Mouse (Mus musculus) lung, embryonic 14.5 days (tissue): Measurements from ENCODE around the gene Dhx15. TPM values are rescaled to one million over a fixed set of nuclear protein-coding genes. Genes with fewer than 3 reads are reported as not detected.
A peak's percentile ranks its signal among the peaks of the same experiment; 100 is the strongest.

Experiments
- ATAC-seq: fragments of 200-750 bp; cut with Nextera tagmentation; 2 replicates; pipeline ENCODE4 v1.8.0; 2017; ENCODE audit warnings: mild to moderate bottlenecking, moderate TSS enrichment, moderate library complexity; ENCODE audit not compliant: insufficient read depth
- DNase-seq: peaks from one replicate; pipeline ENCODE4 v3.0.0-alpha.2; 2015
- H3K27ac ChIP-seq: fragments of 300-500 bp; sonication (generic); 2 replicates; pipeline ENCODE4 v1.5.1; 2014; ENCODE audit warnings: low read depth, mild to moderate bottlenecking, moderate library complexity
- H3K27me3 ChIP-seq: fragments of 300-500 bp; sonication (generic); 2 replicates; pipeline ENCODE4 v1.6.1; 2014; ENCODE audit warnings: low read length, control low read depth; ENCODE audit not compliant: insufficient read depth
- H3K36me3 ChIP-seq: fragments of 300-500 bp; sonication (generic); 2 replicates; pipeline ENCODE4 v1.6.1; 2014; ENCODE audit warnings: control low read depth; ENCODE audit not compliant: insufficient read depth
- H3K4me1 ChIP-seq: fragments of 300-500 bp; sonication (generic); 2 replicates; pipeline ENCODE4 v1.6.1; 2014; ENCODE audit warnings: antibody characterized with exemption, control low read depth; ENCODE audit not compliant: insufficient read depth
- H3K4me2 ChIP-seq: fragments of 300-500 bp; sonication (generic); 2 replicates; pipeline ENCODE4 v1.6.1; 2014; ENCODE audit warnings: mild to moderate bottlenecking
- H3K4me3 ChIP-seq: fragments of 300-500 bp; sonication (generic); 2 replicates; pipeline ENCODE4 v1.5.1; 2014; ENCODE audit warnings: low read depth, low read length
- H3K9ac ChIP-seq: fragments of 300-500 bp; sonication (generic); 2 replicates; pipeline ENCODE4 v1.6.1; 2014
- H3K9me3 ChIP-seq: fragments of 300-500 bp; sonication (generic); 2 replicates; pipeline ENCODE4 v1.6.1; 2016; ENCODE audit warnings: low read depth, low read length, control low read depth
- CTCF ChIP-seq: IDR thresholded peaks from 2 replicates; pipeline ENCODE4 v1.5.1; 2016; ENCODE audit warnings: antibody characterized with exemption, low read depth
- WGBS: fragments of 180-500 bp; shearing (Covaris S2); extraction: QIAGEN DNeasy Blood & Tissue Kit; methylation state at CpG from one replicate; pipeline ENCODE4 v1.1.7; 2014; 5-methylcytosine and 5-hydroxymethylcytosine counted together
- polyA plus RNA-seq: library from polyadenylated mRNA; unstranded; fragments of >200 nt; fragmentation: Nextera tagmentation; extraction: Ambion mirVana; gene quantifications from 2 replicates; pipeline ENCODE4 v1.2.1, GENCODE M21; 2014

Dhx15 gene
- polyA plus RNA-seq, 1 experiment from 2014 or later: 96.8 TPM

GRCm38 (mm10) chr5:52232199-52232598 lies 41.9 kb upstream of the Dhx15 start:
- DNase-seq (no peak), ATAC-seq (no peak)
- Histone ChIP-seq H3K36me3 (no peaks in the 10 kb centered on the region), H3K9me3 (no peaks in the 10 kb centered on the region), H3K4me1 (no peaks in the 10 kb centered on the region), H3K9ac (no peak overlapping the region), H3K27ac (no peak overlapping the region), H3K27me3 (no peaks in the 10 kb centered on the region), H3K4me3 (no peak overlapping the region), H3K4me2 (no peak overlapping the region)
- TF ChIP-seq CTCF: no peak
- 70% methylated on average over 2 of the region's 2 CpGs for WGBS

DNA sequence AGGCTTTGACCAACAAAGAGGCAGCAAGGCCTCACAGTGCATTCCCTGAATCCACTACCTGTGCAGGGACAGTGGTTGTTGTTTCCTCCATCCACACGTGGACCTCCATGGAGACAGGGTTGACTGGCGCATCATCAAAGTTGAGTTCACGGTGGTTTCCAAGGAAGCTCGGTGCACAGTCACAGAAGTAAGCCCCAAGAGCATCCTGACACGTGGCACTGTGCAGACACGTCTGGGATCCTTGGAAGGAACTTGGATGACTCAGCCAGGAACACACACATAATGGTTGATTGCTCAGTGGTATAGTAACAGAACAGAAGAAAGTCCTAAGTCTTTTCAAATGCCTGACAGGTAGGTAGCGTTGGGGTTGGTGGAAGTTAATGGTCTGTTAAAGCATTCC lies 40.2 kb upstream of the Dhx15 start:
- H3K27ac ChIP-seq: no peak overlapping the region
- no peak overlapping the region for H3K4me2 ChIP-seq
- H3K9me3 ChIP-seq: no peaks in the 10 kb centered on the region
- no peaks in the 10 kb centered on the region for H3K36me3 ChIP-seq
- 83% methylated on average over 7 of the region's 7 CpGs for WGBS
- no peaks in the 10 kb centered on the region for H3K4me1 ChIP-seq
- no peak for DNase-seq
- ATAC-seq: no peak
- no peak overlapping the region for H3K9ac ChIP-seq
- no peaks in the 10 kb centered on the region for H3K27me3 ChIP-seq
- TF ChIP-seq CTCF: no peak
- H3K4me3 ChIP-seq: no peak overlapping the region

DNA sequence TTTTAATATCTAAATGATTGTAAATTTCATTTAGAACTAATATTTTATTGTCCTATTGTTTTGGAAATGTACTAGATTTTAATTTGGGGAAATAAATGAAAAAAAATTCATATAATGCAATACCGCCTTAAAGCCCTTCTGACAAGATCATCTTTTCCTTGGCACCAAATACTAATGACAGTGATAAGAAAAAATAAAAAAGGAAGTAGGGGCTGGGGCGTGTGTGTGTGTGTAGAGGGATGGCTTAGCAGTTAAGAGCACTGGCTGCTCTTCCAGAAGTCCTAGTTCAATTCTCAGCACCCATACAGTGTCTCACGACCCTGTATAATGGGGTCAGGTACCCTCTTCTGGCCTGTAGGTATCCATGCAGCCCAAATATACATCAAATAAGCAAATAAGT lies 36.4 kb upstream of the Dhx15 start:
- no peak for ATAC-seq

GRCm38 (mm10) chr5:52221596-52221995 lies 31.3 kb upstream of the Dhx15 start:
- no peaks in the 10 kb centered on the region for H3K9me3 ChIP-seq
- H3K4me2 ChIP-seq: no peak overlapping the region
- TF ChIP-seq CTCF: no peak
- 0 out of 2 replicates have a peak, but pooled peaks cover 3% of the 10 kb centered on the region for H3K4me1 ChIP-seq
- no peak overlapping the region for H3K4me3 ChIP-seq
- no peaks in the 10 kb centered on the region for H3K36me3 ChIP-seq
- 81% methylated on average over 5 of the region's 5 CpGs for WGBS
- DNase-seq (no peak), ATAC-seq (no peak)
- H3K27ac ChIP-seq: no peak overlapping the region
- no peak overlapping the region for H3K9ac ChIP-seq
- no peaks in the 10 kb centered on the region for H3K27me3 ChIP-seq

More for the DNA sequence above, 36.4 kb upstream of the Dhx15 start:
- Histone ChIP-seq H3K9ac (no peak overlapping the region), H3K4me3 (no peak overlapping the region), H3K27ac (no peak overlapping the region), H3K4me1 (no peaks in the 10 kb centered on the region), H3K36me3 (no peaks in the 10 kb centered on the region), H3K9me3 (no peaks in the 10 kb centered on the region), H3K27me3 (no peaks in the 10 kb centered on the region), H3K4me2 (no peak overlapping the region)
- DNase-seq: no peak
- WGBS: 57% methylated on average over 3 of the region's 3 CpGs
- TF ChIP-seq CTCF: no peak

DNA sequence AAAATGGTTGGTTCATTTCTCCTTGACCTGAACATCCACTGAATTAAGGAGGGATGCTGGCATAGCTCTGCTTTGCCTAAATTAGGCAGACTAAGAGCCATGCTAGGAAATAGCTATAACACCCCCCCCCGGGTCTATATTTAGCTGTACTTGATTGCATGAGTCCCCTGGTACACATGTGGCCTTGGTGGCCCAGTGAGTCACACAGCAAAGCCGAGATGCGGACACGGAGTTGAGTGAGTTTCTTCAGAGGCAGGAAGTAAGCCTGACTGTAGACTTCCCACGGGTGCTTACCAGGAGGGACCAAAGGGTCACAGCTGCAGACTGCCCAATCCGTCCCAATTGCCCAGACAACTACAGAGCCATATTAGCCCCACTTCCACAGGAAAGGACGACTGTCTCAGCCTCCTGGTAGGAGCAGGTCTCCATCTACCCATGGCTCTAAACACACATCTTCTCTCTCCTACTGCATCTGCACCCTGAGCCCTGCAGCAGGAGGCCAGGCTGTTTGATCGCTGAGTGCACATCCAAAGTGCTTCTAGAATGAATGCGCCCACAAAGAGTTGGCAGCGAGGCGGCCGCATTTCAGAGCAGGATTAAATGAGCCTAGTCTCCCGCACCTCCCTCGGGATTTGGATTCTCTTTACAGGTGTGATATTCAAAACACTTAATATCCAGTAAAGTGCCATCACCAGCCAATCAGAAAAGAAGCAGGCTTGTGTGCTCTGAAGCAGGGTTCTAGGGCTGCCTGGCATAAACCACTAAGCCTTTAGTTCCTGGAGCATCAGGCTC lies 29.9 kb upstream of the Dhx15 start:
- Histone ChIP-seq H3K27me3 (no peaks in the 10 kb centered on the region), H3K4me1 (0 out of 2 replicates have a peak, but pooled peaks cover 3% of the 10 kb centered on the region), H3K4me2 (no peak overlapping the region), H3K27ac (no peak overlapping the region), H3K9ac (no peak overlapping the region), H3K9me3 (no peaks in the 10 kb centered on the region), H3K36me3 (no peaks in the 10 kb centered on the region), H3K4me3 (no peak overlapping the region)
- WGBS: 55% methylated on average over 14 of the region's 14 CpGs
- DNase-seq: no peak
- no peak for ATAC-seq
- TF ChIP-seq CTCF: no peak

DNA sequence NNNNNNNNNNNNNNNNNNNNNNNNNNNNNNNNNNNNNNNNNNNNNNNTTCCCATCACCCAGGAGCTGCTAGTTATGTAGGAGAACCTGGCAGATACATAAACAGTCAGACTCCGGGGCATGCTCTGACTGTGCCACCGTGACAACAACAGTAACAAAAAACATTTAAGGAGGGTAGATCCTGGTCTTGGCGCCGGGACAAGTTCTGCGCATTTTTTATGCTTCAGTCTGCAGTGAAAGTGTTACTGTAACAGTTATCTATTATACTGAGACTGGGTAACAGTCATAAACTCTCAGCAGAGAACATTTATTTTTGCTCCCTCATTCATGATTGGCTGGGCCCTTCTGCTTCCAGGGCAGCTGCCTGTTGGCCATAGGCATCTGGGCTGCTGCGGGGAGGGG lies 27.9 kb upstream of the Dhx15 start:
- Histone ChIP-seq H3K9ac (no peak overlapping the region), H3K4me1 (0 out of 2 replicates have a peak, but pooled peaks cover 3% of the 10 kb centered on the region), H3K27ac (no peak overlapping the region), H3K36me3 (no peaks in the 10 kb centered on the region), H3K9me3 (no peaks in the 10 kb centered on the region), H3K4me2 (no peak overlapping the region), H3K27me3 (no peaks in the 10 kb centered on the region), H3K4me3 (no peak overlapping the region)
- DNase-seq: peak; percentile 8
- ATAC-seq: no peak
- no peak for TF ChIP-seq CTCF
- WGBS: 46% methylated on average over 6 of the region's 6 CpGs

DNA sequence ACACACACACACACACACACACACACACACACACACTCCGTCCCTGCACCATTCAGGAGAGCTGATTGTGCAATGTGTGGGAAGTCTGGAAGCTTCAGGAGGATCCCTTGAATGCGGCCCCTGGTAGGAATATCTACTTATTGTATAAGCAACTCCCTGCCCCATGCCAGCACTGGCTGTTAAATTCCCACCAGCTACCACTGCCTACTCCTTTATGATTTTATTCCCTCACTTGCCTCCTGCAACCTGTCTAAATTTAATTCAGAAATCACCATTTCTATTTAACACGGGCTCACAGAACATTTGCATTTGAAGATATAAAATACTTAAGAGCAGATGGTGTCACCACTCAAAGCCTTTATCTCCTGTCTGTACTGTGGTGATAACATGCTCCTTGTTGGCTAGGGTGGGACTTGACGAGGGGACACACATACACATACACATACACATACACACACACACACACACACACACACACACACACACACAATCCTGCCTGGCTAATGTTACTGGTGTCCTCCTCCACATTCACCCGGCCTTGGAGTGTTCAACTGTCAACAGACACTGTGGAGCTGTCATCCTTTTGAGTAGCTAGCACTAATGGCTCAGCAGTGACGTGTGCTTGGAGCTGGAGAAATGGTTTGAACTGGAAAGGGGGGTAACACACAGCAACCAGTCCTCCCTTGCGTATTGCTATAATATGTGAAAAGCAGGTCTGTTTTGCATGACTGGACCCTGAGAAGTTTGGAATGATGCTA lies 23.0 kb upstream of the Dhx15 start:
- H3K4me1 ChIP-seq: 0 out of 2 replicates have a peak, but pooled peaks cover 3% of the 10 kb centered on the region
- WGBS: 57% methylated on average over 7 of the region's 7 CpGs

More for the DNA sequence above, 23.0 kb upstream of the Dhx15 start:
- no peak overlapping the region for H3K4me3 ChIP-seq
- H3K4me2 ChIP-seq: no peak overlapping the region
- TF ChIP-seq CTCF: no peak
- no peak for DNase-seq
- H3K36me3 ChIP-seq: no peaks in the 10 kb centered on the region
- H3K9me3 ChIP-seq: no peaks in the 10 kb centered on the region
- peak; percentile 36; the same call in 1 of the 2 replicates for ATAC-seq
- no peaks in the 10 kb centered on the region for H3K27me3 ChIP-seq
- H3K27ac ChIP-seq: no peak overlapping the region
- H3K9ac ChIP-seq: no peak overlapping the region
